Mouse (Mus musculus): ENCODE measurements around the gene Adgrg1.
A peak's percentile ranks its signal among the peaks of the same experiment; 100 is the strongest.

Gene Adgrg1

GRCm38 (mm10) chr8:94974467-94975165 is at the start of gene Adgrg1:
Gene Adgrg1 (plus strand): TSS chr8:94974751.
- DNase-seq (ENCODE audit: low spot score), result no peak

GRCm38 (mm10) chr8:94928227-94928626 is 46.3 kb upstream of the Adgrg1 start:
- DNase-seq (ENCODE audit: low spot score), result no peak

DNA sequence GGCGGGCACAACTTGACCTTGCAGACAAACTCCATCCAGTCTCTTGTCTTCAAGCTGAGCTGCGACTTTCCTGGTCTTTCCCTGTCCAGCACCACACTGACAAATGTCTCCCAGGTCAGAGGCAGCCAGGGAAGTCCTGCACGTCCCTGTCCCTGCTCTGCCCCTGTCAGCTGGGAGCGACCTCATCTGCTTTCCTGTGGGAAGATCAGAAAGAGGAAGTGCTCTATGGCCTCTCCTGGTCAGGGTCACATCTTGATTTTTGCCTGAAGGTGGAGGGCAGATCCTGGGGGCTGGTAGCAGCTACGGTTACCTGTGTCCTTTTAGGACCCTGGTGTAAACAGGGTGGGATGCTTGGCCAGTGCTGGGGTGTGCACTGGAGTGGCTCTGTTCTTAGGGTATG is 40.6 kb upstream of the Adgrg1 start:
- no peak for DNase-seq (ENCODE audit: low spot score)

- no peak for DNase-seq (ENCODE audit: low spot score)
These were observed 39.4 kb upstream of the Adgrg1 start for GRCm38 (mm10) chr8:94935172-94935571.

- peak; percentile 27 for DNase-seq (ENCODE audit: low spot score)
These were observed 32.0 kb upstream of the Adgrg1 start for GRCm38 (mm10) chr8:94942566-94942965.

DNA sequence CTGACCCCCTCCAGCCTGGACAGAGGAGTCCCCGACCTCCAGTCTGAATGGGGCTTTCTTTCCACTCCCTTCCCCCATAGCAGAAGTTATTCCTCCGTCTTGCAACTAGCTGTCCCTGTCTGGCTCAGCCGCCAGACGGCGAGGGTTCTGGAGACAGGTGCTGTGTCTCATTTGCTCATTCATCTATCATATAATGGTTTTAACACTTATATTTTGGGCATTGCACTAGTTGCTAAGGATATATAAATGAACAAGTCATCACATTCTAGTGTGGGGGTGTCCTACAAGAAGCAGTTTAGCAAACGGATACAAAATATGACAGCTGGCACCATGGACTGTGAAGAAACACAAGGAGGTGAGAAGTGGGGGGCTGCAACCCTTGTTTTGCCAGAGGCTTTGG is 29.4 kb upstream of the Adgrg1 start:
- no peak for DNase-seq (ENCODE audit: low spot score)

- no peak for DNase-seq (ENCODE audit: low spot score)
These were observed 26.1 kb upstream of the Adgrg1 start for GRCm38 (mm10) chr8:94948421-94948820.

DNA sequence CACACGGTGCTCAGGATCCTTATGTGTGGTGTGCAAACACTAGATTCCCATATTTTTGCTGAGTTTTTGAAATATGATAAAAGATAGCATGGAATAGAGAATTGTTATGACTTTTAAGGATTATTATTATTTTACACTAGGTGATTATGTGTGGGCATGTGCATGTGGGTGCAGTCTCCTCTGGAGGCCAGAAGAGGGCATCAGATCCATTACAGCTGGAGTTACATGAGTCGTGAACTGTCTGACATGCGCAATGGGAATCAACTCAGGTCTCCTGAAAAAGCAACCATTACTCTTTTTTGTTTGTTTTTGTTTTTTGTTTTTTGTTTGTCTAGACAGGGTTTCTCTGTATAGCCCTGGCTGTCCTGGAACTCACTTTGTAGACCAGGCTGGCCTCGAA is 25.5 kb upstream of the Adgrg1 start:
- DNase-seq (ENCODE audit: low spot score), result no peak

DNA sequence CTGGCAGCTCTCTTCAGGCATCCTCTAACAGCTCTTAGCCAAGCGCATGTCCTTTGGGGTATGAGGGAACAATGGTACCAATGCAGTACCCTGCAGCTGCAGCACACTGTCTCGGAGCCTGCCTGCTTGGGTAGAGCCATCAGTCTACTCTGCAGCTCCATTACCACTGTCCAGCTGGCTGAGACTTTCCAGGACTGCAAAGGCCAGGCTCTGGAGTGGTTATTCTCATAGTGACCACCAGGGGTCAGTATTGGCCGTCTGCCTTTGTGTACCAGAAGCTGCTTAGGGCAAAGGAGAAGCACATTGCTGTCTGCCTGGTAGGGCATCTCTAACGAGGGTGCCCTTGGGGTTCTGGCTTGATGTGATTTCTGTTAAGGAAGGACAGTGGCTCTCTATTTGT is 24.5 kb upstream of the Adgrg1 start:
- peak; percentile 71 for DNase-seq (ENCODE audit: low spot score)

DNA sequence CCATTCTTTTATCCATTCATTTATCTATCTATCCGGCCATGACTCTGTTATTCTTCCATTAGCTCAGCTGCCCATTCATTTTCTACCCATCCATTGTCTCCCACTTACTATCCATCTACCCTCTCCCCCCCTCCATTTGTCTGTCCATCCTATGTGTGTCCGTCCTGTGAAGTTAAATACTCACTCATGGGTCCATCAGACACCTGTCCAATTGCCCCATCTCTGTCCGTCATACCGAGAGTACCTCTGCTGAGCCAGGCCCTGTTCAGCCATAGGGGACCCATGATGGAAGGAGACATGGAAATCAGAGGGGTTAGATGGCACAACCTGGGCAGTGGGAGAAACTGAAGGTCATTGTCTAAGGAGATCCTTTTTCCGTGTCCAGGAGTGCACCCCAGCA is 24.1 kb upstream of the Adgrg1 start:
- no peak for DNase-seq (ENCODE audit: low spot score)

DNA sequence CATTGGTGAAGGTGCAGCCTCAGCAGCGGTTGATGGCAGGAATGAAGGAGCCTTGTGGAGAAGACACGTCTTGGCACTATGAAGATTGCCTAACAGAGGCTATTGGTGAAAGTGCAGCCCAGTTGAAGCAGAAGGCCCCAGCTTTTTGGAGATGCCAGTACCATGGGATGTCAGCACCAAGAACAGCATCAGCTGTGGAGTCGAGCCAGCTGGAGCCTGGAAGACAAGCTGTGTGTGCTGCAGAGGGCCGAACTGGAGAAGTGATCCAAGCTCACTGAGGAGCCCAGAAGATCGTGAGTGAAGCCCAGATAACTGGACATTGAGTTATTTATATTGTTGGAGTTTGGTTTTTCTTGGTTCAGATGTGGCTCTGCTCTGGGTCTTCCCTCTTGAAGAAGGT is 22.5 kb upstream of the Adgrg1 start:
- DNase-seq (ENCODE audit: low spot score), result no peak

- DNase-seq (ENCODE audit: low spot score), result no peak
These were observed 20.8 kb upstream of the Adgrg1 start for GRCm38 (mm10) chr8:94953624-94954367.

DNA sequence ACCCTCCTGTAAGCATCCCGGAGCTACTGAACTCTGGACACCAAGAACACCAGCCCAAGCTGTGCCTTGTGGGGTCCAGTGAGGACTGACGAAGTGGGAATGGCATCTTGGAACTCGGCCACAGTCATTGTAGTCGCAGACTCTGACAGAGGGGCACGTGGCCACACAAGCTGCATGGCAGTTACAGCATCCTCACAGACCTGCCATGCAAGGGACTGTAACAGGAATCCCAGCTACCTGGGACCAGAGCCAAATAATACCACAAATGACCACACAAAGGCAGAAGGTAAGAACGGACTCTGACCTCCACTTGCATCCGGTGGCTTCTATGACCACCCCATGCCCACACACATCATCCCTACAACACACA is 20.2 kb upstream of the Adgrg1 start:
- no peak for DNase-seq (ENCODE audit: low spot score)

- no peak for DNase-seq (ENCODE audit: low spot score)
These were observed 19.4 kb upstream of the Adgrg1 start for GRCm38 (mm10) chr8:94954921-94955758.

- no peak for DNase-seq (ENCODE audit: low spot score)
These were observed 18.4 kb upstream of the Adgrg1 start for GRCm38 (mm10) chr8:94956078-94956574.

DNA sequence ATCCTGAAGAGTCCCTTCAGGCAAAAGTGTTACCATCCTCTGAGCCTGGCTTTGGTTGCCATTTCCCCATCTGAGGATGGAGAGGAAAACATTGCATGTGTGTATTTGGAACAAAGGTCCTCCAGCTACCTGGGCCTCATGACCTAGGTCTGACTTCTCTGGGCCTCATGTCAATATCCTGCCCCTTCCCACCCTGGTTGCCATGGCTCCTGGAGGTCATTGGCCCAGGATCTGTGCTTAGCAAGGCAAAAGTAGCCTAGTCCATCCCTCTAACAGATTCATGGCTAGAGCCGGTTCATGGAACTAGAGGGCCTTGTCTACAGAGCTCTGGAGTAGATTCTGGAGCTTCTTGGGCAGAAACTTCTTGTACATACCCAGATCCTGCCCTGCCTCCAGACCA is 12.3 kb upstream of the Adgrg1 start:
- no peak for DNase-seq (ENCODE audit: low spot score)

- DNase-seq (ENCODE audit: low spot score), result no peak
These were observed 9.7 kb upstream of the Adgrg1 start for GRCm38 (mm10) chr8:94964828-94965227.

- no peak for DNase-seq (ENCODE audit: low spot score)
These were observed 8.0 kb upstream of the Adgrg1 start for GRCm38 (mm10) chr8:94966578-94966977.

GRCm38 (mm10) chr8:94967071-94967470 is 7.5 kb upstream of the Adgrg1 start:
- DNase-seq (ENCODE audit: low spot score), result peak; percentile 46

DNA sequence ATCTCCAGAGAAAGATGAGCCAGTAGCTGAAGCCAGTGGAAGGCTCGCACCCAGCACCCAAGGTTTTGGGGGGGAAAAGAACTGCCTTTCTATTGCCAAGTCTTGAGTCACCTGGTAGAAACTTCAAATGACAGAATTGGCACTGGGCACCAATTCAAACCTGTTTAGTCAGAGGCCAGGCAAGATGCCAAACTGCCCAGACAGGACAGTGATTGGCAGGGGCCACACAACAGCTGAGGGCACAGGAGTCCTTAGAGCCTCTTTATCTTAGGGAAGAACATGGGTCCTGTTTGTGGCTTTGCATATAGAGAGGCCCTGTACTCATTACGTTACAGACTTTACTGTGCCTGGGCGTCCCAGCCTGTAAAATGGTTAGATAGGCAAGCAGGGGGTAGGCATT is 7.0 kb upstream of the Adgrg1 start:
- DNase-seq (ENCODE audit: low spot score), result no peak

DNA sequence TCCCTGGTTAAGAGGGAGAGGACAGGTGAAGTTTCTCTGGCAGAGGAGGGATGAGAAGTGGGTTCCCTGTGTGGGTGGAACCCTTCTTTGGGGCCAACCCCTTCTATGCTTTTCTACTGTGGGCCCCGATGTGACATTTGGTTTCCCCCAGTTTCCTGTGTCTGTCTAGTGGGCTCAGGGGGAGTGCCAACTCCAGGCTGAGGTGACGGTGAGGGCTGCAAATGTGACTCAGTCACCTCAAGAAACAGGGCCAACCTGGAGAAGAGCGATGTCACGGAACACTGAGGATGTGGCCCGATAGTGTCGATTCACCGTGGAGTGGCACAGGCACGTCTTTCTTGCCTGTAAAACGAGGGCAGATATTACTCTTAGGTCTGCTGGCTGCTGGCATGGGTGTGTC is 1.3 kb upstream of the Adgrg1 start:
- no peak for DNase-seq (ENCODE audit: low spot score)

- DNase-seq (ENCODE audit: low spot score), result no peak
These were observed 765 bp upstream of the Adgrg1 start for GRCm38 (mm10) chr8:94973786-94974185.

All from testis, postnatal 14 days (tissue).